Mouse (Mus musculus): ENCODE data around the gene Vps33b.

GRCm38 (mm10) chr7:80339371-80339770, 69.9 kb downstream of the Vps33b start:
- TF ChIP-seq CTCF (IDR thresholded peaks at IDR 0.05; ENCODE audit: control insufficient read depth, insufficient read depth, insufficient read length), result no peak
- TF ChIP-seq MYOG (IDR thresholded peaks at IDR 0.05; ENCODE audit: control insufficient read depth, extremely low read depth, insufficient read length), result no peak
- no peak for TF ChIP-seq MAX (IDR thresholded peaks at IDR 0.05)
- TF ChIP-seq MYOD1 (IDR thresholded peaks at IDR 0.05; ENCODE audit: control insufficient read depth, insufficient read length, low read depth), result no peak
- TF ChIP-seq CEBPB (IDR thresholded peaks at IDR 0.05; ENCODE audit: low read depth), result no peak
